Mouse (Mus musculus) heart, postnatal 36 days (tissue): ENCODE results near the gene Gna12. TPM values are rescaled to one million over a fixed set of nuclear protein-coding genes. Genes with fewer than 3 reads are reported as not detected.

Experiments used
- DNase-seq, 2 experiments: peaks; one replicate each; pipeline ENCODE4 v3.0.0; 2021 to 2022
- intact Hi-C: fragments of 180-260 bp; cut with DNase I; formaldehyde crosslinking; loops from one replicate; pipeline ENCODE4 v1.15.1; 2025
- total RNA-seq, 2 experiments: library from RNA; stranded (reverse); gene quantifications; 2 replicates each; pipeline ENCODE4 v1.2.3; 2021

Gene Gna12
- 100 to 1,000 TPM; 109 to 114 TPM for total RNA-seq

DNA sequence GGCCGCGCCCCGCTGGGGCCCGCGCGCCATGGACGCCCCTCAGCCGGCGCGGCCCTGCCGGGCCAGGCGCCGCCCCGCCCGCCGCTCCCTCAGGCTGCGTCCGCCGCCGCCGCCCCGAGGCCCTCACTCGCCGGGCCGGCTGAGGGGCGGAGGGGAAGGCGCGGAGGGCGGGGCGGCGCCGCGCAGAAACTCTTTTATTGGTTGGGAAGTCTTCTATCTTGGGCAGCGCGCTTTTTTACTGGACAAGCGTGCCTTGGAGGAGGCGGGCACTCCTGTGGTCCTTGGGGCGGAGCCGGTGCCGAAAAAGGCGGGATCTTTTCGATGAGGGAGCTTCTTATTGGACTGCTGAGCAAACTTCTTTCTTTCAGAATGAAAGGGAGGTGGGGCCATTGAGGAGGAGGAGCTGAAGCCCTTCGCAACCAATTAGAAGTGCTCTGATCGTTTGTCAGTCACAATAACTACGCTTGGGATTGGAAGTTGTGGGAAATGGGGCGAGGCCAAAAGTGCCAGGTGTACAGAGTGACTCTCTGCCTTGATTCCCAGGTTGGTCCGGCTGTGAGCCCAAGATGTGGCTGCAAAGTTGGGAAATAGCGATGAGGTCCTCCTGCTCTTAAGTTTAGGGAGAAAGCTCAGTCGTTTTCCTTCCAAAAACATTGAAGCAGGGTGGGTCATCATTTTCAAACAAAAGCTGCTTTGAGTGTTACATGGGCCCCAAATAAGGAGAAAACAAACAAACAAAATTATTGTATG is at the start of gene Gna12:
Gene Gna12 (minus strand): TSS at position 118 of the 750 bp plus-strand sequence.
- peak; percentile 94 to 95 for DNase-seq
- intact Hi-C loops = loop anchor here (5.0 kb wide), 1 partner anchor 413 kb away; the partner anchor contains the start of gene Eif3b

DNA sequence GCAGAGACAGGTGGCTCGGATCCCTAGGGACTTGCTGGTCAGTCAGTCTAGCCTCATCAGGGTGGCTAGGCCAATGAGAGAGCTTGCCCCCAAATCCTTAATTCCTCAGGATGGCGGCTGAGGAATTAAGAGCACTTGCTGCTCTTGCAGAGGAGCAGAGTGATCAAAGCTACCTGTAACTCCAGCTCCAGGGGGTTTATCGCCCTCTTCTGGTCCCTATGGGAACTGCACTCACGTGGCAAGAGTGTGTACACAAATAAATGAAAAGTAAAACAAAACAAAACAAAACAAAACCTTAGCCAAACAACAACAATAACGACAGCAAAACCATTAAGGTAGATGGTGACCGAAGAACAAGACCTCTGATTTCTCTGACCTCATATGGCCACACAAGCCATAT is 48.4 kb upstream of the Gna12 start:
- intact Hi-C loops = no loop called here
- no peak for DNase-seq

DNA sequence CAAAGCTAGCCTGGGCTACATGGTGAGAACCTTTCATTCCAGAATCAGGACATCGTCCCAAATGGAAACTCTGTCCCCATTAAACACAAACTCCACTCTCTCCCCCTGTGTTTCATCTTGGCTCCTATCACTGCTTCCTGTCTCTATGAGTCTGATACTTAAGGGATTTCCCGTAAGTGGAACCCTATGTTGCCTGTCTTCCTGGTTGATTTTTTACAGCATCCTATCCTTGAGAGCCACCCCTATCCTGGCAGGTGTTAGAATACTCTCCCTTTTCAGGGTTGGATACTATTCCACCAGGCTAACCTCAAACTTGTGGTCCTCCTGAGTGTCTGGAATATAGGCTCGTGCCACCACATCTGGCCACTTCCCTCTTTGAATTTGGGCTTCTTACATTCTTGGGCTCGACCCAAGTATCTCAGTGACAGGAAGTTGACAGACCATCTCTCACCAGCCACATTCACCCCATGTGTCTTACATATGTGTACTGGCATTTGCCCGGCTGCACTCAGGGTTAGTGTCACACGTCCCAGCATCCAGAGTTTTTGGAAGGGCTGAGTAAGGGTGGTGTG is 43.6 kb upstream of the Gna12 start:
- no peak for DNase-seq
- intact Hi-C loops = loop anchor here (5.0 kb wide), 1 partner anchor 1443 kb away; no protein-coding TSS in a partner anchor

DNA sequence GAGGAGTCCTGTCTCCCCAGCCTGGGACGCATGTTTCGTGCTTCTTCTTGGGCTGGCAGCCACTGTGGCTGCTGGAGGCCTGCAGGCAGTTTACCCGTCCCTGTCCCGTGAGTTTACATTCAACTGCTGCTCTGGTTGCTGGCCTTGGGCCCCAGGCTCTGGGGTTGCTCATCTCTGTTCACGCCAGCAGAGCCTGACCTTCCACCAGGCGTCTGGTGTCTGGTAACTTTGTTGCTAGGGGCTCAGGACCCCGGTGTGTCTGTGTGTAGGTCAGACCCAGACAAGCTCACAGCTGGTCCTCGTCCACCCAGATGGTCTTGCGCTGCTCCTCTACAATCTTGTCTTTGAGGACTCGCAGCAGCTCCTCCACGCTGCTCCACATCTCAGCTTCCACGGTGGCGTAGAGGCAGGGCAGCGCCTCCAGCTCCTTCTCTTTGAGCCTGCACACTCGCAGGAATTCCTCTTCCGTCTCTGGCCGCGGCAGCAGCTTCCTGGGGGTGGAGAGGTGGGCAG is 42.9 kb upstream of the Gna12 start:
- no peak for DNase-seq
- intact Hi-C loops = loop anchor here (5.0 kb wide), 1 partner anchor 1444 kb away; no protein-coding TSS in a partner anchor

DNA sequence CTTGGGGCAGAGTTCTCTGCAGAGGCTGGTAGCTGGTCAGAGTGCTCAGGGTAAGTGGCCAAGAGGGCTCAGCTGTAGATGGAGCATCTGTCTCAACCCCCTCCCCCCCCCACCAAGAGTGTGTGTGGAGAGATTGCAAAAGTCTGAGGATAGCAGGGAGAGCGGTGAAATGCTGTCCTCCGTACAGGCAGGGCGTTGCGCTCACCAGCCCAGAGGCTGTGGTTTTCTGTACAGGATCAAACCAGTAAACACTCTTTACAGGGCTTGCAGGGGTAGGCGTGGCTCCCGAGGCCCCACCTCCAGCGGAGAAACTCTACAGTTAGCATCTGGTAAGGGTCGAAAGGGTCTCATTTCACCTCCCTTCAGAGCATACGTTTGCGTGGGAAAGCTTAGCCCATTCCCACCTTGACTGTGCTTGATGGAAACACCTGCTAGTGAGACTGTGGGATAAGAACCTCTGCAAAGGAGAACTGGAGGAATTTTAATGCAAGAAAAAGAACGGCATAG is 42.4 kb upstream of the Gna12 start:
- DNase-seq = no peak
- intact Hi-C loops = loop anchor here (5.0 kb wide), 1 partner anchor 1445 kb away; no protein-coding TSS in a partner anchor

DNA sequence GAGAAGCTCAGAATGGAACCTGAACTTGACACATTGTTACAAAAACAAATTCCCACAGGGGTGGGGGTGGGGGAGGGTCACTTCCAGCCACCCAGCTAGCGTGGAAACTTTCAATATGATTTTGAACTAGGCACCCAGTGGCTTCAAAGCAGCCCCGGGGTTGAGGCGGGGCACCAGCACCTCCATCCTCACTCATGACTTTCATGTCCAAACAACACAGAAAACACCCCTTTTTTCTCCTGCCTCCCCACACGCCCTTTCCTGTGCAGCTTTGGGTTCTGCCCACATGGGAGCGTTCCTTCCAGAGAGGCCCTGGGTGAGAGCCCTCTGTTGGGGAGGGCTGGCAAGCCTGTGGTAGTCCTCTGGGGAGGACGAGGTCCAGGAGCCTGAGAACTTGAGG is 41.0 kb upstream of the Gna12 start:
- intact Hi-C loops = loop anchor here (5.0 kb wide), 1 partner anchor 1446 kb away; no protein-coding TSS in a partner anchor
- no peak for DNase-seq

DNA sequence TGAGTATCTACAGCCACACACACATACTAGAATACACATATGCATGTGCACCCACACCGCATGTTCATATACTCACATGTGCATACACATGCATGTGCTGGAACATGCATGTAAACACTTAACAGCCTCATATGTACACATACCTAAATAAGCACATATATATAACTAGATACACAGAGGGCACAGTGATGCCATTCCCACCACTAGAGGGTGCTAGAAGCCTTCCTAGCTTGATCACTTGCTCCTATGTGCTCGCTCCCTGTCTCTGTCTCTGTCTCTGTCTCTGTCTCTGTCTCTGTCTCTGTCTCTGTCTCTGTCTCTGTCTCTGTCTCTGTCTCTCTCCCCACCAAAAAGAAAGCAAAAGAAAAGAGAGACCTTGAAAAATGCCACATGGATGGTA is 38.8 kb upstream of the Gna12 start:
- peak; percentile 50 to 56 for DNase-seq
- intact Hi-C loops = loop anchor here (5.0 kb wide), 1 partner anchor 93 kb away; no protein-coding TSS in a partner anchor

DNA sequence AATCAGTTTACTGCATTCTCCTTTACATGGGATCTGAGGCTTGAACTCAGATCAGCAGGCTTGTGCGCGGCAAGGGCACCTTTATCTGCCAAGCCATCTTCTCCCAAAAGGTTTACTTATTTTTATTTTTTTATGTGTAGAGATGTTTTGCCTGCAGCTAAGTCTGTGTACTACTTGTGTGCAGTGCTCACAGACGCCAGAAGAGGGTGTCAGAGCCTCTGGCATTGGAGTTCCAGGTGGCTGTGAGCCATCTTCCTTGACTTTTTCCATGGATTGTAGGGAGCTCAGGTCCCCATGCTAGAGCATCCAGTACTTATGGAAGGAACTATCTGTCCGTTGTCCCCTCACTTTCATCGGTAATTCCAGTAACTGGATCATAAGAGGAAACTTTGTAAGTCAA is 29.5 kb upstream of the Gna12 start:
- no peak for DNase-seq
- intact Hi-C loops = loop anchor here (10.0 kb wide), 1 partner anchor 215 kb away; no protein-coding TSS in a partner anchor

DNA sequence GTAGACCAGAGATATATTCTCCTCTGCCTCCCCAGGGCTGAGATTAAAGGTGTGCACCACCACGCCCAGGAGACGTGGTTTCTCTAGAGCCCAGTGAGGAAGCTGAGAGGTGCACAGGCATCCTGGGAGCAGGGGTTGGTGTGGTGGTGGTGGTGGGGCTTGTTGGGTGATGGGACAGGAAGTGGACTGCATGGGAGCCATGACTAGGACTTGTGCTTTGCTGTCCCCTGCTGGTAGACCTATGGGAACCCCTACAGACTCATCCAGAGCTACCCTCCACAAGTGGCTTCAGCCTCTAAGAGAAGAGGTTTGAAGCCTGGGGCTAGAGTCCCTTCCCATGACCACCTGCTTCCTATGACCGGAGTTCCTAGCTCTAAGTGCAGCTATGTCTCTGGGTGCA is 28.1 kb upstream of the Gna12 start:
- intact Hi-C loops = loop anchor here (10.0 kb wide), 1 partner anchor 216 kb away; no protein-coding TSS in a partner anchor
- no peak for DNase-seq

DNA sequence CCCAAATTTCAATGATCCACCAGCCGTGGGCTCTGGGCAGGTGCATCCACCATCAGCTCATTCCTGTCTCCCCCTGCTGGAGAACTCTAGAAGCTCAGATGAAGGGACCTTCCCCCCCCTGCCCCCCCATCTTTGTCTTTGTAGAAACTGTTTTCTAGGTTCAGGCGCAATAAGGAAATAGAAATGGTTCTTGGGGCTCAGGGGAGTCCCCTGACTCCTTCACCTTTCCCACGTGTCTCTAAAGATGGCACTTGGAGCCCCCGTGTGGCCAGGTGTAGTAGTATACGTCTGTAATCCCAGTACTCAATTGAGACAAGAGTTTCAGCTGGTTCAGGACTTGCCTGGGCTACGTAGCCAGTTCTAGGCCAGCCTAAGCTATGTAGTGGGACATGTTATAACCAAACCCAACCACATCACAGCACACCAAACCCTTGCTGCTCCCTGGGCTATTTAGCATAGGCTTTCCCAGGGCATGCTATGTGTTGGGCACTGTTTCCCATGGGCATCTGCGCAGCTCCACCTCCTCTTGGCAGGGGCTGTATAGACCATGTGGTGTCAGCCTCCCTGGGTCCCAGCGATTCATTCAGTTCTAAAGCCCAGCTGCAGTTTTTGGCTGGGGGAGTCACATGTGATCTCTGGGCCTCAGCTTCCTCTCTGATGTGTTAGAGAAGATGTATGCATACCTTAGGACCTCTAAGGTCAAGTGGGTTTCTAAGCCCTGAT is 27.4 kb upstream of the Gna12 start:
- no peak for DNase-seq
- intact Hi-C loops = loop anchor here (10.0 kb wide), 1 partner anchor 217 kb away; no protein-coding TSS in a partner anchor

DNA sequence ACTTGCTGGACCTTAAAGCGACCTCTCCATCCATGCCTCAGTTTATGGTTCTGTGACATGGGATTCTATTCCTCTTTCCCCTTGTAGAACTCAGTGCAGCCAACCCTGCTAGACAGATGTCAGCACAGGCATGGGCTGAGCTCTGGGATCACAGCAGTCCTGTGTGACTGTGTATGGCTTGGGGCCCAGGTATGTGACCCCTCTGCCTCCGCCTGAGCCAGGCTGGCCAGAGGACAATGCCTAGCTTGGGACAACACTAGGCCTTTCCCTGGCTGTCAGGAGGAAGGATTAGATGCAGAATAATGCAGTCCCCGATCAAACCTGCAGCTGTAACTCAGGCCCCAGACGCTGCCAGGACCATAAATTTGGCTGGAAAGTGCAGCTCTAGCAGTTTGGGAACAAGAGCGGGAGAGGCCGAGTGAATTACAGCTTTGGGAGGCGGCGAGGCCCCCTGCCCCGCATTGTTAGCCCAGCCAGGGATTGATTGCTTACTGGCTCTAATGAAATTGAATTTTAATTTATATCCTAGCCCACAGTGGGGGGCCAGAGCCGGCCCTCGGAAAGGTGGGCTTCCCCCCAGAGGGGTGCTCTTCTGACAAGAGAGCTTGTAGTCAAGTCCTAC is 25.8 kb upstream of the Gna12 start:
- DNase-seq = no peak
- intact Hi-C loops = loop anchor here (10.0 kb wide), 1 partner anchor 219 kb away; no protein-coding TSS in a partner anchor

DNA sequence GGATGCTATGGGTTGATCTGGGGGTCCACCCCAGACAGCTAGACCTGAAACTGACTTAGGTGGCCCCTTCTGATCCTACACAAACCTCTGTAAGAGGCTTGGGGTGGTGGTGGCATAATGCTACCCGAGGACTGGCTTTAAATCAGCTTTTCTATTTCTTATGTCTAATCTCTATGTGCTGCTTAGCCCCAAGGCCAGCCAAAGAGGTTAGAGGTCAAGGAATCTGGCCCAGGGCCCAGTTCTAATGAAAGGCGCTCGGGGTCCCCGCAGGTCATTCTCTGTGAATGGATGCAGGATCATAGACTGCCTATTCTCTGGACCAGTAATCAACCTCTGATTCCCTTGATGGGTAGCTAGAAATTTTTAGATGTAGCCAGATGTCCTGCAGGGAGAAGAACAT is 24.5 kb upstream of the Gna12 start:
- intact Hi-C loops = loop anchor here (10.0 kb wide), 1 partner anchor 220 kb away; no protein-coding TSS in a partner anchor
- DNase-seq = no peak

DNA sequence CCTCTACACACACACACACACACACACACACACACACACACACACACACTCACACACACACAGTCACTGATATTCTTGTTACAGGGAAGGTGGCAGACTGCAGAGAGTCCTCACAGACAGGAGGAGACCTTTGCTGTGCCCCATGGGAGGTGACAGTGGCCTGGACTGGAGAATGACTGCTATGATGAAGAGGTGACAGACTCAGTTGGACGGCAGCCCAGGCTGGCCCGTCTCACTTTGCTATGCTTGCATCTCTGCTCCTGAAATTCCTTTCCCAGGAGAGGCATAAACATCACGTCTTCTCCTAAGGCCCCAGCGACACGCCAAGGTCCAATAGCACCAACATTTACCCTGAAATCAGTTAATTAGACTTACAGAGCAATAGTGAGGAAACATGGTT is 23.5 kb upstream of the Gna12 start:
- DNase-seq = no peak
- intact Hi-C loops = loop anchor here (10.0 kb wide), 1 partner anchor 221 kb away; no protein-coding TSS in a partner anchor

DNA sequence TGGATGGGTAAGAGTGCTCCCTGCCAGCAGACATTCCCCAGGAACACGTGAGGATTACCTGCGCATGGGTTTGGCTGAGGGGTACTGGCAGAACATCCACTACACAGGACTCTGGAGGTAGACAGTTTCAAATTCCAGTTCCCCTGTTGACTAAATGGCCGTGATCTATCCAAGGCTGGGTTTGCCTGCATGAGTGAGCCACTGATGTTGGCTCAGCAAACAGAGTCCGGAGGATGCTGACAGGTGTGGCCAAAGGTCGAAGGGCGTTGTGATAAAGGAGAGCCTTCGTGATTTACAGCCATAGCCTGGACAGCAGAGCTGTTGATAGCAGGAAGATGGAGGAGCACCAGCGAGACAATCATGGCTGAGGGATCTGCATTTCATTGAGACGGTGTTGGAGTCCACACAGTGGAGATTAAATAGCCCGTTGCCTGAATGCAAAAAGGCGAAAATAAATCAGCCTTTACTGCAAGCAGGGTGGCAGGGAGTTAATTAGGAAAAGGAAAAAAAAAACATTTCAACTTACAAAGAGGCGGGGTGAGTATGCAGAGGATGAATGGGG is 22.3 kb upstream of the Gna12 start:
- DNase-seq = no peak
- intact Hi-C loops = loop anchor here (10.0 kb wide), 1 partner anchor 222 kb away; no protein-coding TSS in a partner anchor

DNA sequence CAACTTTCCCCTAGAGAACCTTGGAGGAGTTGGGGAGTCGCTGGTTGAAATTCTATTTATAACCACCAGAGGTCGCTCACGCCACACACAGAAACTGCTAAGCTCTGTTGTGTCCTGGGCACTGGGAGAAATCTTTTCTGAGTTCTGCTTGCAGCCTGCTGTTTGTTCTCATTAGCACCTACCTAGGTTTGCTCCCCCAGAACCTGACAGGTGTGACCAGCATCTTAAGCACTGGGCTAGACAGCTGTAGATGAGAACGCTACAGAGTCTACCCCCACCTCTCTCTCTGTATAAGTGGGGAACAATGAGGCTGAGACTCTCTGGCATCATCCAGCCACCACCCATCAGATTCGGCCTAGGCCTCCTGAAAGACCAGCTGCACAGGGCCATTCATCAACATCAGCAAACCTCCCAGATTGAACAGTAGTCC is 17.1 kb upstream of the Gna12 start:
- intact Hi-C loops = loop anchor here (2.0 to 10.0 kb wide), 4 partner anchors 41 to 1597 kb away; partner anchors contain the start of gene Sdk1
- peak; percentile 39 to 43 for DNase-seq

DNA sequence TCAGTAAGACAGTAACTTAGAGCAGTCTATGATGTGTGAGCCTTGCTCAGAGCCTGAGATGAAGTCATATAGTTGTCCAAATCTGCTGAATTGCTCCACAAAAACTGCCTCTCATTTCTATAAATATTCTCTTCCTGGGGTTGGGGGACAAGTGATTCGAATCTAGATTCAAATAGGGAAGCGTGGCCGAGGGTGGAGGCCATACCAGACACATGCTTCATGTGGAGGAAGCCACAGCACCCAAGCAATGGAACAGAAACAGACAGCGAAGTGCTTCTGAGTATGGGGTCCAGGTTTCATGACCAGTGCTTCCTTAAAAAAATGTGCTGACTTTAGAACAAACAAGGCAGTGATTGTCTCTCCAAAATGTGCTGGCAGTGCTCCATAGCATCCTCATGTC is 11.7 kb upstream of the Gna12 start:
- DNase-seq = no peak
- intact Hi-C loops = loop anchor here (10.0 kb wide), 2 partner anchors 403 to 1603 kb away; partner anchors contain the start of gene Sdk1

DNA sequence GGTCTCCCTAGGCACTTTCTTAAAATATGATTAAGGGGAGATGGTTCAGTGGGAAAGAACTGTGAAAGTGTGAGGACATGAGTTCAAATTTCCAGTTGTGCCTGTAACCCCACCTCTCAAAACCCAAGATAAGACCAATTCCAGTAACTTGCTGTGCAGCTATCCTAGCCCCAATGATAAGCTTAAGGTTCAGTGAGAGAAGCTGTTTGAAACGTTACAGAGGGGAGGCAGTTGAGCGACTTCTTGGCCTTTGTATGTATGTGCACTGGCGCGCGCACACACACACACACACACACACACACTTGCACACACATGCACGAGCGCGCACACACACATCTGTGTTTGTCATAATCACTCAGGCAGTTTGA is 817 bp upstream of the Gna12 start:
- intact Hi-C loops = loop anchor here (5.0 kb wide), 1 partner anchor 414 kb away; the partner anchor contains the start of gene Eif3b
- DNase-seq = no peak

DNA sequence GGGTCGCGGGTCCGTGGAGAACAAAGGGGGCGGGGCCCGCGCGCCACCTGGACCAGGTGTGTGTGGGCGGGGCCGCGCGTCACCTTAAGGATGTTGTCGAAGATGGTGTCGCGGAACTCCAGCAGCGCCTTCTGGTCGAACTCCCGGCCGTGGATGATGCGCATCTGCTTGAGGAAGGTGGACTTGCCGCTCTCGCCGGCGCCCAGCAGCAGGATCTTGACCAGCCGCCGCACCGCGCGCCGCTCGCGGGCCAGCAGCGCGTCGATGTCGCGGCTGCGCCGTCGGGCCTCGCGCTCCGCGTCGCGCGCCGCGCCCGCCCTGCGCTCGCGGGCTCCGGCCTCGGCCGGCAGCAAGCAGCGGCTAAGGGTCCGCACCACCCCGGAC is 328 bp downstream of the Gna12 start:
- intact Hi-C loops = loop anchor here (2.0 to 5.0 kb wide), 4 partner anchors 38 to 413 kb away; partner anchors contain the start of gene Eif3b
- DNase-seq = peak in 1 of 2 experiments; percentile 46
